Mouse (Mus musculus) liver, embryonic 14.5 days (tissue): ENCODE measurements around the gene Etnk1.

Experiments used
- CTCF ChIP-seq: IDR thresholded peaks from 2 replicates; pipeline ENCODE4 v1.5.1; 2016; ENCODE audit warnings: antibody characterized with exemption, low read depth, control low read depth
- EP300 ChIP-seq: IDR thresholded peaks from 2 replicates; pipeline ENCODE4 v1.6.1; 2016; ENCODE audit warnings: antibody characterized with exemption, low read depth

DNA sequence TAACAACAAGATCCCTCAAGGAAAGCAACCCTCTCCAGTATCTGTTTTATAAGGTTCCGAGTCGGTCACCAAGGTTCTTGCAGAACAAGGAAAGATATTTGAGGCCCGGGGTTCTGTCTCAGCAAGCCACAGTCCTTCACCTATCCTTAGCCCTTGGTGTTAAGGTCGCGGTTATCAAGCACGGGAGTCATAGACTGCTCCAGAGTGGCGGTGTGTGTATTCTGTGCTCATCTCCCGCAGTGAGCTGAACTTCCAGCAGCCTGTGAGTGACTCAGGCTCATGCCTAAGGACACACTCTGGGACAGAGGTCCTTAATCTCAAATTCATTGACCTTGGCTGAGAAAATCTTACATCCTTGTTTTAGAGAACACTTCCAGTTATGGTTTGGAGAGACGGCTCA lies 26.1 kb upstream of the Etnk1 start:
- TF ChIP-seq CTCF: no peak
- no peak for TF ChIP-seq EP300
